Mouse (Mus musculus) brain, embryonic 14.5 days (tissue): ENCODE measurements around the gene Endov. TPM values are rescaled to one million over a fixed set of nuclear protein-coding genes. Genes with fewer than 3 reads are reported as not detected.

Experiments used
- DNase-seq: peaks from one replicate; pipeline ENCODE4 v3.0.0-alpha.2; 2011; ENCODE audit warnings: low read depth
- CTCF ChIP-seq: fragments of 200-500 bp; IDR thresholded peaks from 2 replicates; pipeline ENCODE4 v1.5.1; 2012; ENCODE audit warnings: inconsistent platforms, mild to moderate bottlenecking, moderate library complexity, borderline replicate concordance; ENCODE audit not compliant: insufficient read depth, insufficient read length; ENCODE audit errors: extremely low read depth
- POLR2A ChIP-seq: fragments of 200-500 bp; IDR thresholded peaks from 2 replicates; pipeline ENCODE4 v1.6.1; 2012; ENCODE audit warnings: mild to moderate bottlenecking, inconsistent platforms, borderline replicate concordance; ENCODE audit not compliant: poor library complexity, insufficient read depth, insufficient read length, severe bottlenecking; ENCODE audit errors: extremely low read depth
- polyA plus RNA-seq: library from polyadenylated mRNA; depleted of rRNA; stranded (reverse); fragments of >200 nt; gene quantifications from 2 replicates; pipeline ENCODE4 v1.2.3, GENCODE M21; 2012; rRNA removed

Endov gene
- polyA plus RNA-seq, 1 experiment, result 34.1 TPM

GRCm38 (mm10) chr11:119548741-119549370, 57.7 kb downstream of the Endov start:
- TF ChIP-seq POLR2A (no peak), CTCF (no peak)
- peak; percentile 53 for DNase-seq

- no peak for DNase-seq
- no peak for TF ChIP-seq CTCF
- no peak for TF ChIP-seq POLR2A
Observed at GRCm38 (mm10) chr11:119549371-119549811, 58.2 kb downstream of the Endov start.

GRCm38 (mm10) chr11:119550546-119551335, 59.6 kb downstream of the Endov start:
- TF ChIP-seq CTCF (no peak), POLR2A (no peak)
- peak; percentile 85 for DNase-seq

- TF ChIP-seq CTCF (no peak), POLR2A (no peak)
- no peak for DNase-seq
Observed at GRCm38 (mm10) chr11:119551468-119551867, 60.3 kb downstream of the Endov start.

- DNase-seq, result no peak
- TF ChIP-seq CTCF (no peak), POLR2A (no peak)
Observed at GRCm38 (mm10) chr11:119552301-119552700, 61.2 kb downstream of the Endov start.

GRCm38 (mm10) chr11:119552902-119553802, 62.0 kb downstream of the Endov start:
- peak; percentile 72 for DNase-seq
- TF ChIP-seq CTCF (no peak), POLR2A (no peak)

- DNase-seq, result no peak
- TF ChIP-seq CTCF (no peak), POLR2A (no peak)
Observed at GRCm38 (mm10) chr11:119554706-119555105, 63.6 kb downstream of the Endov start.

- DNase-seq, result no peak
- TF ChIP-seq CTCF, result no peak
- no peak for TF ChIP-seq POLR2A
Observed at GRCm38 (mm10) chr11:119555170-119555569, 64.0 kb downstream of the Endov start.

- DNase-seq, result peak; percentile 82
- no peak for TF ChIP-seq CTCF
- no peak for TF ChIP-seq POLR2A
Observed at GRCm38 (mm10) chr11:119557940-119558869, 67.1 kb downstream of the Endov start.

GRCm38 (mm10) chr11:119558870-119559610, 67.9 kb downstream of the Endov start:
- no peak for TF ChIP-seq POLR2A
- no peak for TF ChIP-seq CTCF

More at GRCm38 (mm10) chr11:119558870-119559610, 67.9 kb downstream of the Endov start:
- peak; percentile 89 for DNase-seq

Other genes starting within 250 kb of the Endov start
- gene Gaa, start 223.5 kb upstream of the Endov start, polyA plus RNA-seq, result 93.3 and 102 TPM in 2 replicates
- gene Eif4a3, start 191.3 kb upstream of the Endov start, polyA plus RNA-seq, result 188 and 217 TPM in 2 replicates
- 0.18 and 0.22 TPM in 2 replicates for gene Card14, start 183.6 kb upstream of the Endov start, polyA plus RNA-seq
- 3.6 and 5.8 TPM in 2 replicates for gene Sgsh, start 135.8 kb upstream of the Endov start, polyA plus RNA-seq
- gene Slc26a11, start 135.8 kb upstream of the Endov start, polyA plus RNA-seq, result 10.0 TPM in 2 replicates
- 2.3 and 2.8 TPM in 2 replicates for gene Rnf213, start 98.2 kb upstream of the Endov start, polyA plus RNA-seq
- 9.2 and 14.7 TPM in 2 replicates for gene Nptx1, start 56.4 kb downstream of the Endov start, polyA plus RNA-seq
- 23.4 and 34.4 TPM in 2 replicates for gene Rptor, start 111.6 kb downstream of the Endov start, polyA plus RNA-seq